Comparison of ENCODE assay signal across 11 mouse cellular contexts in the genomic region with DNA sequence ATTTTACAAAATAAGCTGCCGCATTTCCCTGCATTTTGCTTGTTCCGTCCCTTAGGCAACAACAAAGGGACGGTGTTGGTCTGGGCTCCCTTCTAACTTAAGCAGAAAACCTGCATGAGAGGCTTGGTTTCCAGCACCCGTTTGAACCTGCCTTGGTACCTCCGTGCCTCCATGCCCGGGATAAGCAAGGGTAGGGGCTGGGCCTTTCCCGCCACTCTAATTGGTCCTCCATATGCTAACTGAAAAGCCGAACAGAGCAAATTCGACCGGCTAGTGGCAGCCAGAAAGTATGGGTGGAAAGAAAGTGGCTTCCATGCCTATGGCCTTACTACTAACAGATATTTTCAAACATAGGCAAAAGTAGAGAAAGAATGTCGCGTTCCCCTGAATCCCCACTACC. TPM values are rescaled to one million over a fixed set of nuclear protein-coding genes. Genes with fewer than 3 reads are reported as not detected.
A peak's percentile ranks its signal among the peaks of the same experiment; 100 is the strongest.
DNase-seq lines count a peak whose midpoint lies in the region; ATAC-seq and TF ChIP-seq lines count a peak whose summit lies in the region.
"Had no signal": no experiment of that assay in that cellular context is flagged by ENCODE, and none has a peak within 500 bp of the region (broad histone marks: within the 10 kb centered on the region; RNA-seq: fewer than 3 reads in every experiment).

No protein-coding gene starts in this region.

- no peak for TF ChIP-seq EP300 in stomach, postnatal 0 days (optimal IDR thresholded peaks at IDR 0.05)

- H3K36me3 ChIP-seq in stomach, embryonic 14.5 days (ENCODE audit: control insufficient read depth, insufficient read depth, low read length) = no peaks in the 10 kb centered on the region
- no peaks in the 10 kb centered on the region for H3K36me3 ChIP-seq in stomach, postnatal 0 days (ENCODE audit: control insufficient read depth, insufficient read depth, low read length)
- H3K36me3 ChIP-seq in limb, embryonic 14.5 days (ENCODE audit: control insufficient read depth, insufficient read depth, low read length) = peaks cover 6% of the 10 kb centered on the region; the same call in 1 of the 2 replicates

- TF ChIP-seq POLR2A in limb, embryonic 14.5 days (IDR thresholded peaks at IDR 0.05; ENCODE audit: borderline replicate concordance, extremely low read depth, insufficient read depth, insufficient read length) = no peak

- H3K4me2 ChIP-seq in stomach, embryonic 14.5 days (replicated peaks; ENCODE audit: low read depth, low read length) = peak overlapping the region; percentile 85
- H3K4me2 ChIP-seq in stomach, postnatal 0 days (replicated peaks; ENCODE audit: low read depth) = no peak overlapping the region
- peak overlapping the region; percentile 94 for H3K4me2 ChIP-seq in limb, embryonic 14.5 days (replicated peaks; ENCODE audit: low read depth, low read length, severe bottlenecking)

- H3K4me1 ChIP-seq in stomach, embryonic 14.5 days (ENCODE audit: control insufficient read depth, insufficient read depth, low read length) = peaks cover 13% of the 10 kb centered on the region
- 0 out of 2 replicates have a peak, but pooled peaks cover 4% of the 10 kb centered on the region for H3K4me1 ChIP-seq in stomach, postnatal 0 days (replicated peaks; ENCODE audit: control insufficient read depth, insufficient read depth)
- peaks cover 9% of the 10 kb centered on the region for H3K4me1 ChIP-seq in limb, embryonic 14.5 days (ENCODE audit: control insufficient read depth, insufficient read depth, low read length)

- no peak overlapping the region for H3K9ac ChIP-seq in stomach, embryonic 14.5 days (replicated peaks; ENCODE audit: low read depth, low read length)
- H3K9ac ChIP-seq in stomach, postnatal 0 days (ENCODE audit: low read length) = no peak overlapping the region
- H3K9ac ChIP-seq in limb, embryonic 14.5 days (ENCODE audit: low read depth, low read length, severe bottlenecking) = peak overlapping the region; percentile 61

- ATAC-seq in stomach, embryonic 14.5 days (ENCODE audit: insufficient number of reproducible peaks, insufficient read depth, low FRiP score, low read depth) = no peak
- no peak for ATAC-seq in stomach, postnatal 0 days (ENCODE audit: low FRiP score, low TSS enrichment)
- no peak; the same call in 1 of the 2 replicates for ATAC-seq in limb, embryonic 14.5 days (ENCODE audit: low FRiP score, low read depth)
- ATAC-seq in erythroid progenitor cell, adult 5-6 weeks (replicated peaks; ENCODE audit: low FRiP score, poor library complexity, severe bottlenecking) = no peak

- H3K27me3 ChIP-seq in stomach, embryonic 14.5 days (ENCODE audit: control insufficient read depth, insufficient read depth, low read length) = peaks cover 16% of the 10 kb centered on the region
- H3K27me3 ChIP-seq in stomach, postnatal 0 days (ENCODE audit: control insufficient read depth, insufficient read depth, low read length) = peaks cover 11% of the 10 kb centered on the region; the same call in 1 of the 2 replicates
- peaks cover 9% of the 10 kb centered on the region; the same call in 1 of the 2 replicates for H3K27me3 ChIP-seq in limb, embryonic 14.5 days (ENCODE audit: control insufficient read depth, insufficient read depth, low read length)

- H3K27ac ChIP-seq in stomach, embryonic 14.5 days (ENCODE audit: low read length) = no peak overlapping the region
- H3K27ac ChIP-seq in stomach, postnatal 0 days (replicated peaks) = no peak overlapping the region
- H3K27ac ChIP-seq in limb, embryonic 14.5 days (replicated peaks; ENCODE audit: low read depth, low read length) = peak overlapping the region; percentile 20; the same call in 1 of the 2 replicates

- 25% methylated on average over 12 of the region's 12 CpGs for WGBS in stomach, embryonic 14.5 days
- 32% methylated on average over 12 of the region's 12 CpGs for WGBS in stomach, postnatal 0 days
- WGBS in limb, embryonic 14.5 days = 14% methylated on average over 12 of the region's 12 CpGs

- H3K4me3 ChIP-seq in stomach, embryonic 14.5 days (ENCODE audit: low read depth, low read length) = peak overlapping the region; percentile 37
- no peak overlapping the region for H3K4me3 ChIP-seq in stomach, postnatal 0 days (ENCODE audit: low read depth, low read length)
- H3K4me3 ChIP-seq in limb, embryonic 14.5 days (replicated peaks; ENCODE audit: low read length) = peak overlapping the region; percentile 58

- no peaks in the 10 kb centered on the region for H3K9me3 ChIP-seq in stomach, embryonic 14.5 days (ENCODE audit: control insufficient read depth, low read depth, low read length)
- no peaks in the 10 kb centered on the region for H3K9me3 ChIP-seq in stomach, postnatal 0 days (ENCODE audit: control insufficient read depth, low read length)
- H3K9me3 ChIP-seq in limb, embryonic 14.5 days (ENCODE audit: control insufficient read depth, low read length) = no peaks in the 10 kb centered on the region

- no peak for TF ChIP-seq CTCF in stomach, postnatal 0 days (IDR thresholded peaks at IDR 0.05; ENCODE audit: low read depth)

- peak; percentile 79 for DNase-seq in heart, adult 11 months
- no peak for DNase-seq in heart, adult 9 months (ENCODE audit: low spot score in 2 of 2)
- no peak for DNase-seq in stomach, postnatal 0 days (ENCODE audit: low spot score)
- DNase-seq in limb, embryonic 14.5 days (ENCODE audit: low spot score) = no peak
- no peak for DNase-seq in adrenal gland, postnatal 25 days
- DNase-seq in adrenal gland, adult (ENCODE audit: inconsistent age in 2 of 2, low spot score in 1 of 2) = no peak
- DNase-seq: kidney, postnatal 36 days; thymus, postnatal 36 days had no signal

RNA-seq across cellular contexts. Expression of a gene that starts 0.5 kb away (rescaled TPM):
- polyA plus RNA-seq in stomach, embryonic 14.5 days (2014; fragmentation: Nextera tagmentation; extraction: Ambion mirVana) = 99.4 and 126 TPM in 2 replicates
- 2.8 and 4.1 TPM in 2 replicates for polyA plus RNA-seq in stomach, postnatal 0 days (2015; fragmentation: Nextera tagmentation; extraction: Ambion mirVana)
- 635 and 800 TPM in 2 replicates for polyA plus RNA-seq in limb, embryonic 14.5 days (2012; rRNA removed)
- 716 and 755 TPM in 2 replicates for polyA plus RNA-seq in limb, embryonic 14.5 days (2014; fragmentation: Nextera tagmentation; extraction: Ambion mirVana)
- total RNA-seq in erythroid progenitor cell, adult 5-6 weeks (2015; ENCODE audit: low replicate concordance) = not detected in 2 replicates
- total RNA-seq in erythroid progenitor cell, adult 5-6 weeks (2017; ENCODE audit: low replicate concordance) = not detected in 2 replicates
- 8.4 and 9.5 TPM in 2 replicates for total RNA-seq in adrenal gland, postnatal 25 days (2021)
- total RNA-seq: megakaryocyte progenitor cell, adult 5-6 weeks had no signal

RNA-seq across cellular contexts. Expression of a gene that starts 29.8 kb away (rescaled TPM):
- polyA plus RNA-seq in stomach, embryonic 14.5 days (2014; fragmentation: Nextera tagmentation; extraction: Ambion mirVana) = 169 and 175 TPM in 2 replicates
- polyA plus RNA-seq in stomach, postnatal 0 days (2015; fragmentation: Nextera tagmentation; extraction: Ambion mirVana) = 129 and 132 TPM in 2 replicates
- 96.1 and 105 TPM in 2 replicates for polyA plus RNA-seq in limb, embryonic 14.5 days (2012; rRNA removed)
- polyA plus RNA-seq in limb, embryonic 14.5 days (2014; fragmentation: Nextera tagmentation; extraction: Ambion mirVana) = 159 and 161 TPM in 2 replicates
- total RNA-seq in erythroid progenitor cell, adult 5-6 weeks (2015; ENCODE audit: low replicate concordance) = 28.5 and 44.3 TPM in 2 replicates
- 23.5 and 35.9 TPM in 2 replicates for total RNA-seq in erythroid progenitor cell, adult 5-6 weeks (2017; ENCODE audit: low replicate concordance)
- 63.7 and 72.0 TPM in 2 replicates for total RNA-seq in adrenal gland, postnatal 25 days (2021)

Comparison
In these comparisons a context has a peak if more than half of its experiments do, and no peak if none do; other contexts are left out.
1. RNA of a gene that starts 0.5 kb away (polyA plus RNA-seq): 635 to 800 TPM in limb, embryonic 14.5 days and 99.4 to 126 TPM in stomach, embryonic 14.5 days; 2.8 to 4.1 TPM in stomach, postnatal 0 days; every median in the first group is over 10 times any median in the second.